Mouse (Mus musculus) forebrain, embryonic 16.5 days (tissue): ENCODE results near the gene Trpv2. TPM values are rescaled to one million over a fixed set of nuclear protein-coding genes. Genes with fewer than 3 reads are reported as not detected.

ENCODE experiments used
- ATAC-seq: fragments of 200-750 bp; cut with Nextera tagmentation; 2 replicates; pipeline ENCODE4 v1.8.0; 2017; ENCODE audit warnings: mild to moderate bottlenecking, moderate library complexity
- H3K27ac ChIP-seq: fragments of 300-500 bp; sonication (generic); 2 replicates; pipeline ENCODE4 v1.5.1; 2014; ENCODE audit warnings: low read length, control low read depth
- H3K27me3 ChIP-seq: fragments of 300-500 bp; sonication (generic); replicated peaks from 2 replicates; pipeline ENCODE4 v1.6.1; 2014; ENCODE audit warnings: low read length; ENCODE audit not compliant: control insufficient read depth, insufficient read depth
- H3K36me3 ChIP-seq: fragments of 300-500 bp; sonication (generic); 2 replicates; pipeline ENCODE4 v1.6.1; 2014; ENCODE audit not compliant: control insufficient read depth, insufficient read depth
- H3K4me1 ChIP-seq: fragments of 300-500 bp; sonication (generic); replicated peaks from 2 replicates; pipeline ENCODE4 v1.6.1; 2014; ENCODE audit warnings: low read length; ENCODE audit not compliant: control insufficient read depth, insufficient read depth
- H3K4me2 ChIP-seq: fragments of 300-500 bp; sonication (generic); 2 replicates; pipeline ENCODE4 v1.6.1; 2014; ENCODE audit warnings: mild to moderate bottlenecking, low read length, control low read depth
- H3K4me3 ChIP-seq: fragments of 300-500 bp; sonication (generic); replicated peaks from 2 replicates; pipeline ENCODE4 v1.5.1; 2014; ENCODE audit warnings: mild to moderate bottlenecking, low read length, control low read depth
- H3K9ac ChIP-seq: fragments of 300-500 bp; sonication (generic); replicated peaks from 2 replicates; pipeline ENCODE4 v1.6.1; 2014; ENCODE audit warnings: low read depth, low read length, control low read depth
- H3K9me3 ChIP-seq: fragments of 300-500 bp; sonication (generic); 2 replicates; pipeline ENCODE4 v1.6.1; 2016; ENCODE audit warnings: low read length; ENCODE audit not compliant: control insufficient read depth
- WGBS: fragments of 180-500 bp; shearing (Covaris S2); extraction: QIAGEN DNeasy Blood & Tissue Kit; methylation state at CpG from one replicate; pipeline ENCODE4 v1.1.7; 2014; 5-methylcytosine and 5-hydroxymethylcytosine counted together
- polyA plus RNA-seq: library from polyadenylated mRNA; unstranded; fragments of >200 nt; fragmentation: Nextera tagmentation; extraction: Ambion mirVana; gene quantifications from 2 replicates; pipeline ENCODE4 v1.2.1, GENCODE M21; 2015

The Trpv2 gene
- polyA plus RNA-seq, 1 experiment from 2014 or later: 27.2 TPM

- H3K9ac ChIP-seq: no peak overlapping the region
- no peaks in the 10 kb centered on the region for H3K4me1 ChIP-seq
- H3K27ac ChIP-seq: no peak overlapping the region
- no peak for ATAC-seq
- H3K4me3 ChIP-seq: no peak overlapping the region
- no peak overlapping the region for H3K4me2 ChIP-seq
- H3K36me3 ChIP-seq: no peaks in the 10 kb centered on the region
- no peaks in the 10 kb centered on the region for H3K9me3 ChIP-seq
- no peaks in the 10 kb centered on the region for H3K27me3 ChIP-seq
- WGBS: 76% methylated on average over 3 of the region's 3 CpGs
Observed at GRCm38 (mm10) chr11:62568300-62568699, 6.0 kb upstream of the Trpv2 start.

GRCm38 (mm10) chr11:62574703-62575085, 408 bp downstream of the Trpv2 start:
- Histone ChIP-seq H3K9me3 (no peaks in the 10 kb centered on the region), H3K4me1 (peaks cover 6% of the 10 kb centered on the region), H3K4me2 (no peak overlapping the region), H3K27ac (no peak overlapping the region), H3K9ac (no peak overlapping the region), H3K27me3 (no peaks in the 10 kb centered on the region), H3K36me3 (no peaks in the 10 kb centered on the region), H3K4me3 (no peak overlapping the region)
- WGBS: 82% methylated on average over 4 of the region's 4 CpGs
- ATAC-seq: no peak

GRCm38 (mm10) chr11:62575297-62575658, 992 bp downstream of the Trpv2 start:
- peak; percentile 86 for ATAC-seq
- peak overlapping the region; percentile 58 for H3K4me3 ChIP-seq
- H3K27me3 ChIP-seq: no peaks in the 10 kb centered on the region
- peaks cover 6% of the 10 kb centered on the region for H3K4me1 ChIP-seq
- peak overlapping the region; percentile 68 for H3K9ac ChIP-seq
- WGBS: 2% methylated on average over 9 of the region's 9 CpGs
- H3K36me3 ChIP-seq: no peaks in the 10 kb centered on the region
- no peak overlapping the region for H3K27ac ChIP-seq
- no peaks in the 10 kb centered on the region for H3K9me3 ChIP-seq
- H3K4me2 ChIP-seq: peak overlapping the region; percentile 94

- WGBS: 5% methylated on average over 27 of the region's 27 CpGs
- H3K27me3 ChIP-seq: no peaks in the 10 kb centered on the region
- peak; percentile 63 for ATAC-seq
- peak overlapping the region; percentile 94 for H3K4me2 ChIP-seq
- no peak overlapping the region for H3K27ac ChIP-seq
- H3K9me3 ChIP-seq: no peaks in the 10 kb centered on the region
- H3K4me1 ChIP-seq: peaks cover 6% of the 10 kb centered on the region
- H3K4me3 ChIP-seq: peak overlapping the region; percentile 58
- peak overlapping the region; percentile 68 for H3K9ac ChIP-seq
- no peaks in the 10 kb centered on the region for H3K36me3 ChIP-seq
Observed at GRCm38 (mm10) chr11:62575659-62576438, 1.6 kb downstream of the Trpv2 start.

GRCm38 (mm10) chr11:62576530-62577152, 2.4 kb downstream of the Trpv2 start:
- Histone ChIP-seq H3K4me1 (peaks cover 6% of the 10 kb centered on the region), H3K9ac (peak overlapping the region; percentile 68), H3K36me3 (no peaks in the 10 kb centered on the region), H3K4me2 (peak overlapping the region; percentile 94), H3K4me3 (peak overlapping the region; percentile 58), H3K9me3 (no peaks in the 10 kb centered on the region), H3K27ac (no peak overlapping the region), H3K27me3 (no peaks in the 10 kb centered on the region)
- 68% methylated on average over 16 of the region's 16 CpGs for WGBS
- no peak for ATAC-seq

GRCm38 (mm10) chr11:62583031-62583430, 8.7 kb downstream of the Trpv2 start:
- Histone ChIP-seq H3K4me2 (no peak overlapping the region), H3K9ac (no peak overlapping the region), H3K4me3 (no peak overlapping the region), H3K27ac (no peak overlapping the region), H3K9me3 (no peaks in the 10 kb centered on the region), H3K36me3 (no peaks in the 10 kb centered on the region), H3K4me1 (no peaks in the 10 kb centered on the region), H3K27me3 (no peaks in the 10 kb centered on the region)
- 58% methylated on average over 6 of the region's 6 CpGs for WGBS
- ATAC-seq: no peak

GRCm38 (mm10) chr11:62584671-62585206, 10.5 kb downstream of the Trpv2 start:
- 84% methylated on average over 9 of the region's 9 CpGs for WGBS
- Histone ChIP-seq H3K4me2 (no peak overlapping the region), H3K9me3 (no peaks in the 10 kb centered on the region), H3K4me1 (no peaks in the 10 kb centered on the region), H3K27me3 (no peaks in the 10 kb centered on the region), H3K9ac (no peak overlapping the region), H3K36me3 (no peaks in the 10 kb centered on the region), H3K27ac (no peak overlapping the region), H3K4me3 (no peak overlapping the region)
- no peak for ATAC-seq

- 89% methylated on average over 5 of the region's 5 CpGs for WGBS
- no peak overlapping the region for H3K4me3 ChIP-seq
- no peak for ATAC-seq
- H3K27ac ChIP-seq: no peak overlapping the region
- H3K36me3 ChIP-seq: no peaks in the 10 kb centered on the region
- no peak overlapping the region for H3K4me2 ChIP-seq
- H3K9me3 ChIP-seq: no peaks in the 10 kb centered on the region
- H3K27me3 ChIP-seq: no peaks in the 10 kb centered on the region
- H3K9ac ChIP-seq: no peak overlapping the region
- H3K4me1 ChIP-seq: no peaks in the 10 kb centered on the region
Observed at GRCm38 (mm10) chr11:62587034-62587433, 12.7 kb downstream of the Trpv2 start.

GRCm38 (mm10) chr11:62589391-62589790, 15.1 kb downstream of the Trpv2 start:
- no peaks in the 10 kb centered on the region for H3K27me3 ChIP-seq

More at GRCm38 (mm10) chr11:62589391-62589790, 15.1 kb downstream of the Trpv2 start:
- ATAC-seq: no peak
- Histone ChIP-seq H3K4me2 (no peak overlapping the region), H3K4me1 (no peaks in the 10 kb centered on the region), H3K9ac (no peak overlapping the region), H3K36me3 (no peaks in the 10 kb centered on the region), H3K27ac (no peak overlapping the region), H3K9me3 (no peaks in the 10 kb centered on the region), H3K4me3 (no peak overlapping the region)
- WGBS: 76% methylated on average over 10 of the region's 10 CpGs
